Mouse (Mus musculus) liver, postnatal 0 days (tissue): ENCODE data around the gene Wnt7b.

Experiments used
- CTCF ChIP-seq: sonication (generic); IDR thresholded peaks from 2 replicates; pipeline ENCODE4 v1.5.1; 2016; ENCODE audit warnings: antibody characterized with exemption, low read depth
- EP300 ChIP-seq: IDR thresholded peaks from 2 replicates; pipeline ENCODE4 v1.6.1; 2016; ENCODE audit warnings: antibody characterized with exemption, low read depth, mild to moderate bottlenecking

GRCm38 (mm10) chr15:85576511-85577440, 5.5 kb downstream of the Wnt7b start:
- TF ChIP-seq CTCF (no peak), EP300 (no peak)
